Mouse (Mus musculus) erythroblast, embryonic 14.5 days (primary cell): ENCODE results near the gene Iqcd.

Source experiments
- GATA1 ChIP-seq: IDR thresholded peaks from 2 replicates; pipeline ENCODE4 v1.6.1; 2012; ENCODE audit warnings: low read length, inconsistent platforms, mixed read lengths
- TAL1 ChIP-seq: IDR thresholded peaks from 3 replicates; pipeline ENCODE4 v1.6.1; 2012; ENCODE audit warnings: low read length, inconsistent platforms, mixed read lengths

- no peak for TF ChIP-seq TAL1
- no peak for TF ChIP-seq GATA1
Measured at GRCm38 (mm10) chr5:120584968-120585367, 3.8 kb upstream of the Iqcd start.
